Mouse (Mus musculus) intestine, embryonic 16.5 days (tissue): ENCODE measurements around the gene Dop1a. TPM values are rescaled to one million over a fixed set of nuclear protein-coding genes. Genes with fewer than 3 reads are reported as not detected.

Source experiments
- ATAC-seq: fragments of 200-750 bp; cut with Nextera tagmentation; 2 replicates; pipeline ENCODE4 v1.8.0; 2017; ENCODE audit warnings: moderate TSS enrichment, moderate library complexity
- H3K27ac ChIP-seq: fragments of 300-500 bp; sonication (generic); 2 replicates; pipeline ENCODE4 v1.5.1; 2014; ENCODE audit warnings: mild to moderate bottlenecking, low read length
- H3K27me3 ChIP-seq: fragments of 300-500 bp; sonication (generic); replicated peaks from 2 replicates; pipeline ENCODE4 v1.6.1; 2014; ENCODE audit warnings: low read length, control low read depth, mixed read lengths; ENCODE audit not compliant: control insufficient read depth, insufficient read depth
- H3K36me3 ChIP-seq: fragments of 300-500 bp; sonication (generic); 2 replicates; pipeline ENCODE4 v1.6.1; 2014; ENCODE audit warnings: low read length, control low read depth; ENCODE audit not compliant: control insufficient read depth, insufficient read depth
- H3K4me1 ChIP-seq: fragments of 300-500 bp; sonication (generic); 2 replicates; pipeline ENCODE4 v1.6.1; 2014; ENCODE audit warnings: low read length, control low read depth, mixed read lengths; ENCODE audit not compliant: control insufficient read depth, insufficient read depth
- H3K4me2 ChIP-seq: fragments of 300-500 bp; sonication (generic); 2 replicates; pipeline ENCODE4 v1.6.1; 2014; ENCODE audit warnings: low read depth, low read length, control low read depth
- H3K4me3 ChIP-seq: fragments of 300-500 bp; sonication (generic); 2 replicates; pipeline ENCODE4 v1.5.1; 2014; ENCODE audit warnings: mild to moderate bottlenecking, low read length
- H3K9ac ChIP-seq: fragments of 300-500 bp; sonication (generic); 2 replicates; pipeline ENCODE4 v1.6.1; 2014; ENCODE audit warnings: low read depth, low read length
- H3K9me3 ChIP-seq: fragments of 300-500 bp; sonication (generic); 2 replicates; pipeline ENCODE4 v1.6.1; 2016; ENCODE audit warnings: low read length, control low read depth; ENCODE audit not compliant: control insufficient read depth
- WGBS: fragments of 180-500 bp; shearing (Covaris S2); extraction: QIAGEN DNeasy Blood & Tissue Kit; methylation state at CpG from one replicate; pipeline ENCODE4 v1.1.7; 2014; 5-methylcytosine and 5-hydroxymethylcytosine counted together
- polyA plus RNA-seq: library from polyadenylated mRNA; unstranded; fragments of >200 nt; fragmentation: Nextera tagmentation; extraction: Ambion mirVana; gene quantifications from 2 replicates; pipeline ENCODE4 v1.2.1, GENCODE M21; 2015

Dop1a gene
- polyA plus RNA-seq, 1 experiment from 2014 or later, result 10.5 TPM

DNA sequence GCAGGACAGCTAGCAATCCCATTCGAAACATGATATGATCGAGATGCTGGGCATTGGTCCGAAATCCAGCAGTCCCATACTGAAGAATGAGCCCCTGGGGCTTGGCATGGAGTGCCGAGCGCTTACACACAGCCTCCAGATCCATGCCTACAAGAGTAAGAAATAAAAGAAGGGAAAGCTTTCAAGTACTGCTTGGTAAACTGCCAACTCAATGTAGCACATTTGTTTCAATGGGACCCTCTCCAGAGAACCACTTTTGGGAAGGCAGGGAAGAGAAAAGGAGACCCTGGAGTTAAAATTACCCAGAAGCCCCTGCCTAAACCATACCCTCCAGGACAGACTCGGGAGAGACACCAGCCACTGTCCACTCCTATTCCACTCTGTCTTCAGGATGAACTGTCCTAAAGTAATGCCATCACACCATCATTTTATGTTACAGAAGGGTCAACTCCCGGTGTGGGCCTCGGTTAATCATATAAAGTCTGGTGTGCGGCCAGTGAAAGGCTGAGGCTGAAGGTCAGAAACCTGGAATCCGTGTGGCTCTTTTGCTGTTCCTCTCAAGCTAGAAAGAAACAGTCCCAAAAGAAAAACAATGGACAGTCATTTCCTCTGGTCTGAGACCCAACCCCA is 103.4 kb downstream of the Dop1a start:
- 74% methylated on average over 10 of the region's 10 CpGs for WGBS
- Histone ChIP-seq H3K36me3 (no peaks in the 10 kb centered on the region; the same call in 1 of the 2 replicates), H3K27me3 (no peaks in the 10 kb centered on the region), H3K4me2 (peak overlapping the region; percentile 55), H3K4me1 (peaks cover 24% of the 10 kb centered on the region), H3K4me3 (peak overlapping the region; percentile 84), H3K9ac (0 out of 2 replicates have a peak overlapping the region, but pooled peaks have one; percentile 83), H3K27ac (0 out of 2 replicates have a peak overlapping the region, but pooled peaks have one; percentile 7), H3K9me3 (no peaks in the 10 kb centered on the region)
- ATAC-seq, result no peak

DNA sequence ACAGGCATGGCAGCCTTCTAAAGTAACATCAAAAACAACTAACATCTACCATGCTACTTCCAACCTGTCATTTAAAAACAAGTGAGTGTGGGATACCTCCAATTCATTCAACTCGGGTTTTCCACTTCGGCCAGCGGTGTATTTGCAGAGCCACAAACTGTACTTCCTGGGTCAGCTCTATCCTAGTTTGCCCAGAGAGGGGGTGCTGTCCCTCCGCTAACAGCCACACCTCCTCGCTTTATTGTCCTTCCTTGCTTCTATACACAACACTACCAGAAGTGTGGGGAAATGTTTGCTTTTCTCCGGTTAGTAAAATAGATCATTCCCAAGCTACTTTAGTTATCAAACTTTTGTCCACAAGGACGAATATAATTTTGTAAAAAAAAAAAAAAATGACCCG is 104.0 kb downstream of the Dop1a start:
- H3K9ac ChIP-seq, result peak overlapping the region; percentile 83
- no peaks in the 10 kb centered on the region for H3K36me3 ChIP-seq
- 0 out of 2 replicates have a peak overlapping the region, but pooled peaks have one; percentile 7 for H3K27ac ChIP-seq
- peak overlapping the region; percentile 84 for H3K4me3 ChIP-seq
- peaks cover 24% of the 10 kb centered on the region for H3K4me1 ChIP-seq
- ATAC-seq, result peak; percentile 28; the same call in 1 of the 2 replicates
- H3K27me3 ChIP-seq, result no peaks in the 10 kb centered on the region
- 3% methylated on average over 8 of the region's 8 CpGs for WGBS
- peak overlapping the region; percentile 55 for H3K4me2 ChIP-seq
- H3K9me3 ChIP-seq, result no peaks in the 10 kb centered on the region

DNA sequence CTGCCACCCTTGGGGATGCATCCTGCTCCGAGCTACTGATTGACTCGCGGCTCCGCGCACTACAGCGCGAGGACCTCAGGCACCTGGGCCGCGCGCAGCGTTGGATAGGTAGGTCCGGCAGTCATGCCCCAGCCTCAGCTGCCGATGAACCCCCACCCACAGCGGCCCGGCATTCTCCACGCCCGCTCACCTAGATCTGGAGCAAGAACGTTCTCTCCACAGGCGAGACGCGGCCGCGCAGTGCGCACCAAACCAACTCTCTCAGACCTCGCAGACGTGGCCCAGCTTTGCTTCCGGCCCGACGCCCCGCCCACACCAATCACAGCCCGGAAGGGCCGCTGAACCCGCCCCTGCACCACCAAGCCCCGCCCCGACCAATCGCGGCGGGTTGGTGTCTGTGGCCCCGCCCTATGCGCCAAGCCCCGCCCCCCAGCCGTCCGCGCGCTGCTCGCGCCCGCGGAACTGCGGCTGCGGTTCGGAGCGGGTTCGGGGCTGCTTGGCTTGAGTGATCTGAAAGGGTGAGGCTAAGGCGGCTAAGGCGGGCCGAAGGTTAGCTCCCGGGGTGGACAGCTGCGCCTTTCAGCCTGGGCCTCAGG is 104.7 kb downstream of the Dop1a start, which contains the start of the genes Pgm3 and Rwdd2a:
TSS of gene Pgm3 (minus strand) at position 303 of the 596 bp plus-strand sequence.
TSS of gene Rwdd2a (plus strand) at position 452 of the 596 bp plus-strand sequence.
- peak within 1 kb of the TSS; percentile 84 for H3K4me3 ChIP-seq
- H3K36me3 ChIP-seq, result no peaks in the 10 kb centered on the region
- no peaks in the 10 kb centered on the region for H3K27me3 ChIP-seq
- under 1% methylated on average over 59 of the region's 59 CpGs for WGBS
- H3K9me3 ChIP-seq, result no peaks in the 10 kb centered on the region
- peak within 1 kb of the TSS; percentile 87 for H3K27ac ChIP-seq
- H3K4me1 ChIP-seq, result peaks cover 24% of the 10 kb centered on the region
- peak within 1 kb of the TSS; percentile 94 for H3K4me2 ChIP-seq
- peak; percentile 96 for ATAC-seq
- H3K9ac ChIP-seq, result peak within 1 kb of the TSS; percentile 83

DNA sequence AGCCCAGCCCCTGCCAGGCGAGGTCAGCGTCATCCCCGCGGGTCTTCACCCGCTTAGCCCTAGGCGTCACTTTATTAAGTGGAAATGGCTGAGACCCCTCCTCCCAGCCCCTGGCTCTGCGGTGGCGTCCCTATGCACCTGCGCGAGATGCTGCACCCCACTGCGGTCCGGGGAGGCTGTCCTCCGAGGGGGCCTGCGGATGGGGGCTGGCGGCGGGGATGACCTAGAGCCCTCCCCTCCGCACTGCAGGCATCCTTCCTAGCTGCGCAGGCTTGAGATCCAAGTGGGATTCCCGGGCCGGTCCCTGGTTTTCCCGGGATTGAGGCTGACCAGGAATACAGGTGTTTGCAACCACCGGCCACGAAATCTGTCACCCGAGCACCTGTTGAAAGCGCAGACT is 105.2 kb downstream of the Dop1a start:
- peaks cover 24% of the 10 kb centered on the region for H3K4me1 ChIP-seq
- no peaks in the 10 kb centered on the region for H3K36me3 ChIP-seq
- H3K27me3 ChIP-seq, result no peaks in the 10 kb centered on the region
- WGBS, result 2% methylated on average over 25 of the region's 25 CpGs
- H3K4me3 ChIP-seq, result peak overlapping the region; percentile 84
- H3K27ac ChIP-seq, result no peak overlapping the region
- peak; percentile 52 for ATAC-seq
- peak overlapping the region; percentile 94 for H3K4me2 ChIP-seq
- H3K9ac ChIP-seq, result peak overlapping the region; percentile 70
- no peaks in the 10 kb centered on the region for H3K9me3 ChIP-seq

DNA sequence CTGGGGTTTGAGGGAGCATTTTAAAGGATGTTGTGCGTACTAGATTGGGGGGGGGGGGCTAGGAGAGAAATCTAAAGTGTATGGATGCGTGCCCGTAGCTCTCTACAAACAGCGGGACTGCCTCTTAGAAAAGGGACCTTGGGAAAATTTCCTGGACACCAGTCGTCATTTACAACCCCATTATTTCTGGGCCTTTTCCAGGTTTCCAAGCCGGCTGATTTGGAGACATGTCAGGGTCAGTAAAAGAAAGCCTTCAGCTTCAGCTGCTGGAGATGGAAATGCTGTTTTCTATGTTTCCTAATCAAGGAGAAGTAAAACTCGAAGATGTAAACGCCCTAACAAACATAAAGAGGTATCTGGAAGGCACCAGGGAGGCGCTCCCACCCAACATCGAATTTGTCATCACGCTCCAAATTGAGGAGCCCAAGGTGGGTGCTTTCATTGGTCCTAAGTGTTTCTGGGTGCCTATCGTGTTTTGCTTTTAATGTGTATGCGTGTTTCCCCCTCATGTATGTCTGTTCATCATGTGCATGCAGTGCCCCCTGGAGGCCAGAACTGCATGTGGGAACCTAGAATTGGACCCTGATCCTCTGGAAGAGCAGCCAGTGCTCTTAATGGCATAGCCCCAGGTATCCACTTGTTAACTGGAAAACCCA is 105.8 kb downstream of the Dop1a start:
- Histone ChIP-seq H3K36me3 (no peaks in the 10 kb centered on the region), H3K27me3 (no peaks in the 10 kb centered on the region), H3K27ac (no peak overlapping the region), H3K9me3 (no peaks in the 10 kb centered on the region), H3K9ac (peak overlapping the region; percentile 70), H3K4me3 (peak overlapping the region; percentile 84), H3K4me2 (peak overlapping the region; percentile 94), H3K4me1 (peaks cover 24% of the 10 kb centered on the region)
- ATAC-seq, result no peak
- 9% methylated on average over 13 of the region's 13 CpGs for WGBS

DNA sequence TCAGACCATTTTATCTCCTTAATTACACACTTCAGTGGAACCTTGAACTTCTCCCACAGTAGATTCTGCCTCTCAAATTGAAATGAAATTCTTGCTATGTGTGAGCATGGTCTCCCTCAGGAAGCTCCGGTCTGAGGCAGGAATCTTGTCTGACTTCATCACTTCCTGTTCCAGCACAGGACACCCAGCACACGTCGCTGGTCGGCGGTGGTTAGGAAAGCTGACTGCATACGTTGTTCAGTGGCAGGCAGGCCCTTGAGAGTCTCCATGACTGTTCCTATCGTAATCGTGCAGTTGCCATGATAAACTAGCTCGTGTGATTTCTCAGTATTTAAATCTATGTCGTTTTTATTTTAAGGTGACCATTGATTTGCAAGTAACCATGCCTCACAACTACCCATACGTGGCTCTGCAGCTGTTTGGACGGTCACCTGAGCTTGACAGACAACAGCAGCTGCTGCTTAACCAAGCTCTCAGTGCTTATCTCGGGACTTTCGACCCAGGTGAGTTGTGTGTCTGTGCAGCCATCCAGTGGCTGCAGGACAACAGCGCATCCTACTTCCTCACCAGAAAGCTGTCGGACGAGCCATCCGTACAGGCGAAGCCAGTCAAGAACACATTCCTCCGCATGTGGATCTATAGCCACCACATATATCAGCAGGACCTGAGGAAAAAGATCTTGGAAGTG is 106.8 kb downstream of the Dop1a start:
- ATAC-seq, result no peak
- no peak overlapping the region for H3K9ac ChIP-seq
- 75% methylated on average over 20 of the region's 20 CpGs for WGBS
- no peak overlapping the region for H3K4me2 ChIP-seq
- H3K27me3 ChIP-seq, result no peaks in the 10 kb centered on the region
- no peaks in the 10 kb centered on the region for H3K9me3 ChIP-seq
- H3K36me3 ChIP-seq, result no peaks in the 10 kb centered on the region
- no peak overlapping the region for H3K4me3 ChIP-seq
- H3K27ac ChIP-seq, result no peak overlapping the region
- H3K4me1 ChIP-seq, result peaks cover 23% of the 10 kb centered on the region

DNA sequence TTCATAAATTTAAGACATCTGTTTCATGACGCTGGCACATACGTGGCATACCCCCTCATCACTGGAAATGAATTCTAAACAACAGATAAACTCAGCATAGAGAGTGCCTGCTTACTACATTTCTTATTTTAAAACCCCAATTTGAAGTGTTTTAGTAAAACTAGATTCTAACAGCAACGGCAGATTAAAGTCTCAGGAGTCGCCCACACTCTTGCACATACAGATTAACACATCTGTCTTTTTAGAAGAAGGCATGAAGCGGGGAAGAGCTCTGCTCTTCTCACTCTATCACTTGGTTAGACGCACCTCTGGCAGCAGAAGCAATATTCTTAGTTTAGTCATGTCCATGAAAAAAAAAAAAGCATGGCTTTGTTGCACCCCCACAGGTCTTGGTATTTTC is 108.2 kb downstream of the Dop1a start:
- H3K4me1 ChIP-seq, result peaks cover 14% of the 10 kb centered on the region
- H3K4me3 ChIP-seq, result no peak overlapping the region
- 91% methylated on average over 6 of the region's 6 CpGs for WGBS

DNA sequence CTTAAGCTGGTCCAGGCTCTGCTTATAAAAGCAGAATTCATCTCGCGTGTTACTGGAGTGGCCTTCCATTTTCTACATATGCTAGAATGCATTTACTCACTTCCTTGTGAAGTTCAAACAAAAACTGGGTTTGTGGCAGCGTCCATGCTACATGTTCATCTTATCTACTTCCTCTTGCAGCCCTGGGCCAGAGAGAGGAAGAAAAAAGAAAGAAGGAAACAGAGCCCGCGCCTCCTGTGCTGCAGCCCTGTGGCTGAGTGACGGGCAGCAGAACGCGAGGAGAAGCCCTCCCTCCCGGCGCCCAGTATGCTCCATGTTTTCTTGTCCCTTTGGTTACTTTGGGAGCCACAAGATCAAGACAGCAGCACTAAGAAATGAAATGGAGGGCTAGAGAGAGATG is 112.7 kb downstream of the Dop1a start:
- Histone ChIP-seq H3K4me2 (no peak overlapping the region), H3K36me3 (no peaks in the 10 kb centered on the region), H3K4me1 (no peaks in the 10 kb centered on the region), H3K27ac (no peak overlapping the region), H3K9ac (no peak overlapping the region), H3K4me3 (no peak overlapping the region), H3K9me3 (no peaks in the 10 kb centered on the region), H3K27me3 (no peaks in the 10 kb centered on the region)
- no peak for ATAC-seq
- 79% methylated on average over 10 of the region's 10 CpGs for WGBS

More for the DNA sequence above, 108.2 kb downstream of the Dop1a start:
- H3K27me3 ChIP-seq, result no peaks in the 10 kb centered on the region
- ATAC-seq, result no peak
- H3K36me3 ChIP-seq, result no peaks in the 10 kb centered on the region
- no peak overlapping the region for H3K4me2 ChIP-seq
- H3K9ac ChIP-seq, result no peak overlapping the region
- H3K9me3 ChIP-seq, result no peaks in the 10 kb centered on the region
- H3K27ac ChIP-seq, result no peak overlapping the region

DNA sequence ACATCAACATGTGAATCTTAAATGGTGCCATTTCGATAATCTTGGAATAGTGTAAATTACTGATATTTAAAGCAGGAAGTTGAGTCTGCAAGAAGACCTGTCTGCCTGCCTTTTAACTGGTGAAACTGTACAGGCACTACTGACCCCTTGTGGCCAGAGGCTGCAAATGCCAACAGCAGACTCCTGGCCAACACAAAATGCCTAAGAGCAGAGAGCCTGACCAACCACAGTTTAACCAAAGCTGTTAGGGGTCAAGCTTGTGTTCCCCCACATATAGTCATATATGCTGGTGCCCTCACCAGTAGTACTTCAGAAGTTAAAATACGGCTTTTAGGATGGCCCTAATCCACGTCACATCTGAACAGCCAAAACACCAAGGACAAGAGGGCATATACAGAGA is 116.8 kb downstream of the Dop1a start:
- Histone ChIP-seq H3K9ac (no peak overlapping the region), H3K27ac (no peak overlapping the region), H3K4me3 (no peak overlapping the region), H3K27me3 (no peaks in the 10 kb centered on the region), H3K4me2 (no peak overlapping the region), H3K36me3 (no peaks in the 10 kb centered on the region), H3K4me1 (no peaks in the 10 kb centered on the region), H3K9me3 (no peaks in the 10 kb centered on the region)
- 62% methylated on average over 3 of the region's 3 CpGs for WGBS
- ATAC-seq, result peak; percentile 64
